Mouse (Mus musculus): ENCODE measurements around the gene Eif5.
"Not testable (repeated sequence)": the region's sequence is repeated elsewhere in the genome, so short reads cannot be mapped to it uniquely, and the experiment has no call there.

Eif5 gene

DNA sequence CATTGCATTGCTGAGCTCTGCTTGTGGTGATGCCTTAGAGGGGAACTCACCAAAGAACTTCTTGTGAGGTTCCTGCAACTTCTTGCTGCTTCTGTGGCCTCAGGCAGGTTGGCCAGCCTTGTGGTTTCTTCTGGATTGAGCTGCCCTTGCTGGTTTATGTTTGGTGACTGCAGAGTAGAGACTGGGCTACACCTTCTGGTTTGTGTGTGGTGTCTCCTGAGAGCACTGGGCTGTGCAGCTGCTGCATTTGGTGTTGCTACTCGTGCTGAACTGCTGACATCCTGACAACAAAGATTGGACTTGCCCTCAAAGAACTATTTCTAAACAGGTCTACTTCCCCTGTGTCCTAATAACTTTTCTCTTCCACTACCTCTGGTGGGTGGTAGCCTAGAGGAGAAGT, 13.3 kb upstream of the Eif5 start:
- DNase-seq (ENCODE audit: low spot score in 2 of 2) = no peak

- no peak for DNase-seq (ENCODE audit: low spot score in 2 of 2)
Observed at GRCm38 (mm10) chr12:111524883-111525282, 12.9 kb upstream of the Eif5 start.

DNA sequence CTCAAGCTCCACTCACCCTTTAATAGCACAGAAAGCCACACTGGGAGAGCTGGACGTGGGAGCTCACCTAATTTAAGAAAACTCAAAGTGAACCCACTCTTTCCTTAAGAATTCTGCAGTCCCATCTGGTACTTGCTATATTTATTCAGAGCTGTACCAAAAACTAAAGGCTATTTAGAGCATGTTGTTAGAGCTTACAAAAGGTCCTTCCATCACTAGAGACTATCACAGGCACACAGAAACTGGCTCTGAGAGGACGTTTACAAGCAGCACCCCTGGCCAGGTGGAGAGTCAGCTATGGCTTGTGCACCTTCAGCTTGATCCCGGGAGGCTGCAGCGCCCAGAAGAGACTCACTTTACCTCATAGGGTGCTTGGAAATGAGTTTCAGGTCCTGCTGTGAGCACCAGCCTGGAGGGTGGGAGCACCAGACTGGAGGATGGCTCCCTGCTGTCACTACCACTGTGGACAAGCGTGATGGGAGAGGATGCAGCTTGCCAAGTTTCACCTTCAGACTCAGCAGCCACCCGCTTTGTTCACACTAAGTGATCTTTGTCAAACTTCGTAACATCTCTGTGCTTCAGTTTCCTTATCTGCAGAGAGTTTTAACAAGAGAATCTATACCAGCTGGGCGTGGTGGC, 10.1 kb upstream of the Eif5 start:
- DNase-seq (ENCODE audit: low spot score in 2 of 2) = no peak

- DNase-seq (ENCODE audit: low spot score in 2 of 2) = no peak
Observed at GRCm38 (mm10) chr12:111529192-111529591, 8.6 kb upstream of the Eif5 start.

DNA sequence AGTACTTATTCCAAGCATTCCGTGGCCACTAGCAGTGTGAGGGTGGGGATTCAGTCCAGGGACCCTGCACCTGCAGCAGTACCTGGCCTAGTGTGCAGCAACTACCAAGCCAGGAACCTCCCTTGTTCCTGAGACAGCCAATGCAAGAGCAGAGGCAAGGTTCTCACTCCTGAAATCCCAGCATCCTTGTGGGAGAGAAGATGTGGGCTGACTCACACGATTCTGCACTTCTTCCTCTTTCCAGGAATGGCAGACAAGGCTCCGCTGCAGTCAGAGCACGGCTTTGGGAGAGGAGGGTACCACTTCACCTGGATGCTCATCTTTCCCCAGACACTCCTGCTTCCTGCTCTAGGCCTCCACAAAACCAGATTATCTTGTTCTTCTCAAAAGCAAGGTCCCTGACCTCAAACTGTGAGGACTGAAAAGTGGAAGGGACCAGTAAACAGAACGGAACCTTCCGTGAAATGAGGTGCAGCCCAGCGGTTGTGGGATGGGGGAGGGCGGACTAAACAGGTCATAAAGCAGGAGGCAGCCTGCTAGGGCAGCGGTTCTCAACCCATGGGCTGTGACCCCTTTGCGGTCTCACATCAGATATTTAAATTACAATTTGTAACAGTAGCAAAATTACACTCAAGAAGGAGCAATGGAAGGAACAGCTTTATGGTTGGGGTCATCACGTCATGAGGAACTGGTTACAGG, 4.6 kb upstream of the Eif5 start:
- DNase-seq (ENCODE audit: low spot score in 2 of 2) = no peak

GRCm38 (mm10) chr12:111535281-111535680, 2.5 kb upstream of the Eif5 start:
- peak; percentile 50 to 76 for DNase-seq (ENCODE audit: low spot score in 2 of 2)

GRCm38 (mm10) chr12:111535762-111536161, 2.1 kb upstream of the Eif5 start:
- no peak for DNase-seq (ENCODE audit: low spot score in 2 of 2)

DNA sequence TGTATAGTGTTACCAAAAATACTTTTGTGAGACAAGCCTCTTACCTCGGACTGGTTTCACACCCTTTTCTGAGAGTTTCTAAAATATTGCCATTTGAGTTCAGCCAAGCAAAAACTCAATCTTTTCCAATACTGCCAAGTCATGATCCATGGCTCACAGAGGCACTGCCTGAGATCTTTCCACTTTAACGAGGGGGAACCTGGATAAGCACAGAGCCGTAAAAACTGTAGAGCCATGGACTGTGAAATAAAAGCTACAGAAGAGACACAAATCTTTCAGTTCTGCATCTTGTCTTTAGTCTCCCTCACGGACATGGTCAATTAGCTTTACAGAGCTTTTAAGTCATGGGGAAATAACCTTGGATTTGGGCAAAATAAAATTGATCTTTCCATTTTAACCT, 1.1 kb upstream of the Eif5 start:
- no peak for DNase-seq (ENCODE audit: low spot score in 2 of 2)

- DNase-seq (ENCODE audit: low spot score in 2 of 2) = no peak
Observed at GRCm38 (mm10) chr12:111537341-111537740, 475 bp upstream of the Eif5 start.

DNA sequence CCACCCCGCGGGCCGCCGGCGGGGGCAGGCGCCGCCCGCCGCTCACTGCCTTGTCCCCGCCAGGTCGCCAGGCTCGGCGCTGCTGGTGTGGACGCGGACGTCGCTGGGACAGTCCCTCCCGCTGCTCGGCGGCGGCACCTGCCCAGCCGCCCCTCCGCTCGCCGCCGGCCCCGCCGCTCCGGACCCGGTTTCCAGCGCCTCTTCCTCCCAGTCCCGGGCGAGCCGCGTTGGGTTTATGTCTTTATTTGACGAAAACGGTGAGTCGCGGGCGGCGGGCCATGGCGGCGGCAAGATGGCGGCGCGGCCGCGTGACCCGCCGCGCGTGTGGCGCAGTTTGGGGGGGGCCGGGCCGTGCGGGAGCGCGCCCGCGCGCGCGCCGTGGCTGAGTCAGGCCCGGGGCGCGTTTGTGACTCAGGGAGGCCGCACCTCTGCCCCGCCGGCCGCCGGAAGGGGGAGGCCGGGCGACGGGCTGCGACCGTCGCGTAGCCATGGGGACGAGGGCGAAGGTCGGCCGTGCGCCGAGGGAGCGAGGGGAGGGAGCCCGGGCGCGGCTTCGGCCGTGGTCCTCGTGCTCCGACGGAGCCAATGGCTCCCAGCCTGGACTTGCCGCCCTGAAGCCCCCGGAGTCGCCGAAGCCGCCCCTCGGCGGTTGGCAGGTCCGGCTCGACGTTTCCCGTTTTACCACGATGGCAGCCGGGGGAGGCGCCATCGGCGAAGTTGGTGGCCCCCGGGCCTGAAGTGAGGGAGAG, 650 bp downstream of the Eif5 start:
- DNase-seq (ENCODE audit: low spot score in 2 of 2) = peak in 1 of 2 experiments; percentile 88

DNA sequence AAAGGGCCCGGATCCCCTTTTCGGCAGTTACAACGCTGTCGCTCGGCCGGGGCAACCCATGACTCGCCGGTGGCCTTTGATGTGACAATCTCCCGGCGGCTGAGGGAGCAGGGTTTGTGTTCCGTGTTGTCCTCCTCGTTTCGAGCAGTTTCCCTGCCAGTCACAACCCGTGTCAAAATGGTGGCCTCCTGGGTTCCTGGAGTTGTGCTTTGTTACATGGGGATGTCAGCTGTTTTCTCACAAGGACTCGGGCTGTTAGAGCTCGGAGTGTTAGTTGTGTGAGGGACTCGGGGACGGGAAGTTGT, 1.2 kb downstream of the Eif5 start:
- no peak for DNase-seq (ENCODE audit: low spot score in 2 of 2)

DNA sequence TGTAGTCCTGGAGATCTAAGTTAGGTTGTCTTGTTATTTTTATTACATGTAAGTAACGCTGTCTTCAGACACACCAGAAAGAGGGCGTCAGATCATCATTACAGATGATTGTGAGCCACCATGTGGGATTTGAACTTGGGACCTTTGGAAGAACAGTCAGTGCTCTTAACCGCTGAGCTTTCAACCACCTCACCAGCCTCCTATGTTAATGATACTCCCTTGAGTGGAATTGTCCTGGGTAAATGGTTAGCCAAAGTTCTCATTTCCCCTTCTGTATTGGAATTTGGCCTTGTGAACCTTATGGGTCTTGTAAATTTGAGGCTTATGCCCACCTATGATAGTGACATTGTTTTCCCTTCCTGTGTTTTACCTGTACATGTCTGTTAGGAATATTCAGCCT, 9.3 kb downstream of the Eif5 start:
- DNase-seq (ENCODE audit: low spot score in 2 of 2) = no peak

DNA sequence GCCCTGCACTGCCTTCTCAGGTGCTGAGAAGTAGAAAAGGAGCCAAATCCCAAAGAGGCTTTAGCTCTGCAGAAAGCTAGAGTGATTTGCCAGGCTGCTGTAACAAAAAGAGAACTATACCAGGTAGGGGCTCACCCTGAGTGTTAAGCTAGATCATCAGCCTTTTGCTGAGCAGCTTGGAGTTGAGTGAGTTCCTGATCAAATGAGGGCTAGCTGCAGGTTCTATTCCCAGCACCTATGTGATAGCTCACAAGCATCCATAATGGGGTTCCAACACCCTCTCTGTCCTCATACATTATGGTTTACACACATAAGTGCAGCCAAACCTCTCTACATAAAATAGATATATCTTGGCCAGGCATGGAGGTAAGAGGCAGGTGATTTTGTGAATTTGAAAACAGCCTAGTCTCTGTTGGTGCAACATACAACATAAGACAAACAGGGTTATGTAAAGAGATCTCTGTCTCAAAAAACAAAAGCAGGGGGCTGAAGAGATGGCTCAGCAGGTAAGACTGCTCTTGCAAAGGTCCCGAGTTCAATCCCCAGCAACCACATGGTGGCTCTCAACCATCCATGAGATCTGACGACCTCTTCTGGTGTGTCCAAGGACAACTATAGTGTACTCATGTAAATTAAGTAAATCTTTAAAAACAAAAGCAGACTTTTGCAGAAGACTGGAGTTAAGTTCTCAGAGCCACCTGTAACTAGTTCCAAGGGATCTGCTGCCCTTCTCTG, 10.9 kb downstream of the Eif5 start:
- DNase-seq (ENCODE audit: low spot score in 2 of 2) = no peak

DNA sequence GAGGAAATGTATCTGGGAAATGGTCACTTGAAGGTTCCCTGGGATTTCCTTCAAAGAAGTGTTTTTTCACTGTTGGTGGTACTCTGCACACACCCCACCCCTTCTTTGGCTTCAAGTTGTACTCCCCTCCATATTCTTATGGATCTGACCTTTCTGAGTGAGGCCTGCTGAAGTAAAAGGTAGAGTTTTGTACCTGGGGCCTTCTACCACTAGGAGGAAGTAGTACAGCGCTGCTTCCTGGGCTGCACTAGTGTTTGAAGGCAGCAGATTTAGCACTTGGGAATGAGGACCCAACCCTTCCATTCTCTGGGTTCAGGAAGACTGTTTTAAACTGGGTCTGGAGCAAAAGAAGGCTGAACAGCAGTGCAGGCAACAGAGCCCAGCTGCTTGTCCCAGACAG, 12.9 kb downstream of the Eif5 start:
- DNase-seq (ENCODE audit: low spot score in 2 of 2) = no peak

DNA sequence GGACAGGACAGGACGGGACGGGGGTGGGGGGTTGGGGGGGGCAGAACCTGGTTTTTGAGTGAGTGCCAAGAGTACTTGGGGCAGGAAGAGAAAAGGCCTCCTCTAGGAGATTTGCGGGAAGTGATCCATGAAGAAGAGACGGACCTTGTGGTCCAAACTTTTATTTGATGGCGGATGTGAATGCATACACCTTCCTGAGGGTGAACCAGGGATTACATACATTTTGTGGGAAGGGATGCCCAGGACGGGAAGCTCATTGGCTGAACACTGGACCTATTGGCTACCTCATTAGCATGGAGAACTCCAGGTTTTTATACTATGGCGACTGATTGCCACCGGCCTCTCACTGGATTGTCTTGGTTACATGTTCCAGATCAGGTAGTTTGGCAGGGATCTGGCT, 14.5 kb downstream of the Eif5 start:
- DNase-seq (ENCODE audit: low spot score in 2 of 2) = no peak

GRCm38 (mm10) chr12:111555357-111555756, 17.5 kb downstream of the Eif5 start:
- DNase-seq (ENCODE audit: low spot score in 2 of 2) = no peak

- not testable (repeated sequence) for DNase-seq (ENCODE audit: low spot score in 2 of 2)
Observed at GRCm38 (mm10) chr12:111555893-111556292, 18.1 kb downstream of the Eif5 start.

DNA sequence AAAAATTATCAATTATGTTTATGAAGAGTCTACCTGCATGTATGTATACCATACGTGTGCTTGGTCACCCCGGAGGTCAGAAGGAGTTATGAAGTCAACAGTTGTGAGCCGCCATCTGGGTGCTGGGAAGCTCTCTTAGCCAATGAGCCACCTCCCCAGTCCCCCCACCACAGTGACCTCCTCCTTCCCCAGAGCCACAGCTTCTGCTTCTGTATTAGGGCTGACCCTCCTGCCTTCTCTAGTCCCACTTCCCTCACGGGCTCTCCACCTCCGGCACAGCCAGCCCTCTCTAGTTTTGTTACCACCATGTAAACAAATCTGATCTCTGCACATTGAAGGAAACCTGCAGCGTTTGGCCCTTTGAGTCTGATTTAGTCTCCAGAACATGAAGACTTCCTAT, 19.7 kb downstream of the Eif5 start:
- no peak for DNase-seq (ENCODE audit: low spot score in 2 of 2)

GRCm38 (mm10) chr12:111558655-111559054, 20.8 kb downstream of the Eif5 start:
- peak in 1 of 2 experiments; percentile 54 for DNase-seq (ENCODE audit: low spot score in 2 of 2)

DNA sequence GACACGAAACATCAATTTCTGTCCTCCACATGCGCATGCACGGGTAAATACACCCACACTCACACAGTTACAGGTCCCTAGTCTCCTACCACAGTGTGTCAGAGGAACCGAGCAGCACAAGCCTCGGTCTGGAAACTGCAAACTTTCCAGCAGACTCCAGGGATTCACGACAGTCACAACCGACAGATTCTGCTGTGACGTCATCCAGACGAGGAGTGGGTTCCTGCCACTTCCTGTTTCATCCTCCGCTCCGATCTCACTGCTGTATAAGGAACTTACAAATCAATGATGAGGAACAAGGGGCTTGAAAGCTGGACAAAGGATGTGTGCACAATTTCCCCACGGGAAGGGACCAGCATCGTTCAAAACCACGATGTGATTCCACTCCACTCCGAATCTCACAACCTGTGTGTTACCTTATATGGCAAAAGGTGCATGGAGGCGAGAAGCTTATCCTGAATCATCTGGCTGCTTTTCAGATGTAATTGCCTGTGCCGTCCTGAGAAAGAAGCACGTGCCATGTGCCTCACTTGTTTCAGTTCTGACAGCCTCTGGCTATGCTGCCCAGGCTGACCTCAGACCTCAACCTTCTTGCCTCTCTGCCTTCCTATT, 21.9 kb downstream of the Eif5 start:
- DNase-seq (ENCODE audit: low spot score in 2 of 2) = peak; percentile 42 to 47

DNA sequence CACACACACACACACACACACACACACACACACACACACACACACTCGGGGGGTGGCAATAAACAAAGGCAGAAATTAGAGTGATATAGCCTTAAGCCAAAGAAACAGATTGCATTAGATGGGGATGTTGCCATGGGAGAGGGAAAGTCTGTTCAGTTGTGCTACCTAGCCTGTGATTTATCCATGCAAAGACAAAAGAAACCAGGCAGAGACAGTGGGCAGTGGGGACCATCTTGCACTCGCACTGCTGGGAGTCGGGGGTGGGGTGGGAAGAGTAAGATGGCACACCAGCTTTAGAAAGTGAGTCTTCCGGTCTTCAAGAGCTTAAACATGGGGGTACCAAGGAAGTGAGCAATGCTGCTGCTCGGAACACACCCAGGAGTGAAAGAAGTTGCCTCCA, 22.5 kb downstream of the Eif5 start:
- DNase-seq (ENCODE audit: low spot score in 2 of 2) = no peak

DNA sequence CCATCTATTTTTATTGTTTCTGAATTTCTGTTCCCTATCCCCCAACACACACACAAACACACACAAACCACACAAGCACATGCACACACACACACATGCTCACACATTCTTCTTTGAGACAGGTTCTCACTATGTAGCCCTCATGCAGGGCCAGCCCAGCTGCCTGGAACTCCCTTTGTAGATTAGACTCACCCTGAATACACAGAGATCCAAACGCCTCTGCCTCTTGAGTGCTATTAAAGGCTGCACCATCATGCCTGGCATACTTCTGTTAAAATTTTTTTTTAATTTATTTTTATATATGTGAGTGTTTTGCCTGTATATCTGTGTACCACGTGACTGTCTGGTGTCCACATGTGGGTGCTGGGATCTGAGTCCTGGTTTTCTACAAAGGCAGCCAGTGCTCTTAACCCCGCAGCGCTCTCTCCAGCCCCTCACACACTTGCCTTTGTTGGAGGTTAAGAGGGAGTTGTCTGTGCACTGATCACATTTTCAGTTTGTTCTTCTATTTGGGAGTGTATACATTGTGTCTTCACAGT, 24.5 kb downstream of the Eif5 start:
- no peak for DNase-seq (ENCODE audit: low spot score in 2 of 2)

All from spleen, postnatal 10 days (tissue).